Mouse (Mus musculus) mouse embryonic stem cell (cell line): ENCODE data around the gene Anapc15-ps.

ENCODE experiments used
- in situ Hi-C, 2 experiments: fragments of 300-500 bp; cut with MboI; formaldehyde crosslinking; loops; 1 replicate in 1 of 2; 3 replicates in 1 of 2; pipeline ENCODE4 v1.14.3; 2019 to 2020; ENCODE audit warnings: low sequenced_read_pairs in 2 of 2, low pct_unique_long_range_greater_than_20kb in 1 of 2, mixed read lengths in 1 of 2; ENCODE audit not compliant: unreplicated experiment in 1 of 2

The Anapc15-ps gene

DNA sequence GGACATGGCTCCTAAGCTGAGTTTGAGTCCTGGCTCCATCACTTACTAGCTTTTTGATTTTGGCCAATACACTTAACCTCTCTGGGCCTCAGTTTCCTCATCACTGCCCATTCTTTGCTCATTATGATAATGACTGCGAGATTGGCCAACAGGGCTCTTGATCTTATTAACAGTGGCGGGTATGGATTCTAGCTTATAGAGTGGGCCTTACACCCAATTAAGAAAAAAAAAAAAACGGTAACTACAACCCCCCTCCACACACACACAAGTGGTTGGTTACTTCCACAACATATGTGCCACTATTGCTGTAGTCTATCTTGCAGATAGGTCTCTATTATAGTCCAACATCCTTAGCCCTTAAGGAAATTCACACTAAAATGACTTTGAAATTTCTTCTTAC, at the start of gene Anapc15-ps:
Gene Anapc15-ps (minus strand): TSS at position 101 of the 400 bp plus-strand sequence.
- in situ Hi-C loops = no loop called here

DNA sequence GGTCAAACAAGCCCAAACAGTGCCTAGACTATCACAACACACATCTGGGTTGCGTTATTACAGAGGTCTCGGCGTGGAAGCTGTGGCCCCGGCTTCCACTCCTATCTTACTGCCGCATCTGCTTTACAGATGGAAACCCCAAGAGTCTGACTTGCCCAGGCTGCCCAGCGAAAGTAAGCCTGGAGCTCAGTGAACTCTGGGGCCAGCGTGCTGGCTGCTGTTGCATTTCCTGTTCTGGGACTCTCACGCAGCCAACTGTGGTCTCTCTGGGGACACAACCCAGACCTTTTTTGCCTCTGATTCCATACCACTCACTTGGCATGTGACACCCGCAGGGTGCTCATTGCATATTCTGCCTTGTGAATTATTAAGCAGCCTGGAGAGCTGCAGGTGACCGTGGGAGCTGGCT, 49.0 kb upstream of the Anapc15-ps start:
- in situ Hi-C loops = no loop called here

DNA sequence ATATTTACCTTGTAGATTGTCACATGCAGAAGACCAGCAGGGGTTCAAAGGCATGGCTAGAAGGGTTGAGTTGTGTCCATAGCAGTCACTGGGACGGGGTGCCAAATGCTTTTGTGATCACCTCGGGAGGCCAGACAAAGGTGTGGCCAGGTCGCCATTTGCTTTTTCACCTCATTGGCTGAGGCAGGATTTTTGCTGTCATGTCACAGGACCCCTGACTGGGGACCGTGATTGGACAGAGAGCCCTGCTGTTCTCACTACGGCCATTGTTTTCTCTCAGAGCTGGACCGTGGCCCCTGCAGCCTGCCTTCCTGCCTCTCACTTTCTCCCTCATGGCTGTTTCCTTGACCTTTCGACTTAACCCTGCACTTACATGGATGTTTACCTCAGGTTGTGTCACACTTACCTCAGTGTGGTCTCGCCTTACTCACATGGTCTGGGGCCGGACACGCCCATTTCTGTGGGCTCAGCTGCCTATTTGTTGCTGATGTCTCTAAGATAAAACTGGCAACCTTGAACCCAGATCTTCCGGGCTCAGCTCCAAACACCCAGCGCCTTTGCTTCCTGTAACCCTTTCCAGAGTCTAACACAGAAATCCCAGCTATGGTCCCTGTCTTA, 47.0 kb upstream of the Anapc15-ps start:
- in situ Hi-C loops = no loop called here

DNA sequence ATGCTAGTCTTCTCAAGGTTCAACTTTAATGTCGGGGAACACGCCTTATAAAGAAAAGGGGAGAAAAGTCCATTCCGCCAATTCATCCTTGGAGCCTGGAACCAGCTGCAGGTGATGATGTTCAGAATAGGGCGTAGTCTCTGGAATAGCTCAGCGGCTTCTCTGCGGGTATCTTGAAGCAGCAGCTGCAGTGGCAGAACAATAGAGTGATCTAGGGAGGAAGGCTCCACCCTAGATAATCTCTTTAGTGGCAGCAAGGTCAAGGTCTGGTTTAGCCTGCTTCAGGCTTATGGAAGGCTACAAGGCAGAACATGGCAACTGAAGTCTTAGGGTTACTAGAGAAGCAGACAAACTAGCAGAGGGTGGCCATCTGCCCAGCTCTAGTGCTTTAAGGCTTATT, 46.2 kb upstream of the Anapc15-ps start:
- in situ Hi-C loops = no loop called here

DNA sequence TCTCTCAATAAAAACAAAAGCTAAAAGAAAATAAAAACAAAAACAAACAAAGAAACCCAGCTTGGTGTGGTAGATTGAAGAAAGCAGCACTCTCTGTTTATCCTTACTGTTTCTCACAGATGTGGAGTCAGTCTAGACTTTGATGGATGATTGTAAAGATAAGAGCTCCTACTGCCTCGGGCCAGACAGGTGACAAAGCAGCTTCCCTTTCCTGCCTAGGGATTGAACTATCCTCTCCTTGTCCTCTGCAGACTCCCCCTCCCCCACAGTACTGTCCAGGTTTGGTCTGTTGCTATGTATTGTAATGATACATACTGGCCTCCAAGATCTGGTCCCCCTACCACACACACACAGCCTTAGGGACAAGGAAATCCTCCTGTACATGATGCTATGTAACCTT, 45.5 kb upstream of the Anapc15-ps start:
- in situ Hi-C loops = no loop called here

DNA sequence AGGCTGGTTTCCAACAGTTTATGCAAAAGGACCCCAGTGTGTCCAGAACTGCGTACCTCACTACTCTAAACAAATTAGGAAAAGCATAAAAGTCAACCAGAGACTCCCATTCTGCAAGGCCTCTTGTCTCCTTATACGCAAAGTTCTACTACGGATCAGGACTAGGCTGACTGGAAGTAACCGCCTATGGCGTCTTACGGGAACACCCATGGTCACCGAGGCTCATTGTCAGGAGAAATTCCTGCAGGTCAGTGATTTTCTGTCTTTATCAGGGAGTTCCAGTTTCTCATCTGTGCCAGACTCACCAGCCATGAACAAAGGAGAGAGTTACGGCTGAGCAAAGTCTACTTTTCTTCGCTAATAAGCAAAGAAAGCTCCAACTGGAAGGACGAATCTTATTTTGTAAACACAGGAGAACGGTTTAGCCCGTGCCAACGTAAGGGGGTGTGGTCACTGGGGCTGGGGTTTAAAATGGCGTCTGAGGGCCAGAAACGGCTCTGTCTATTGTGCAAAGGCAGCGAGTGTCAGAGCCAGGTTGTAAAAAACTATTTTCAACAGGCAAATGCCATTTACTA, 43.9 kb upstream of the Anapc15-ps start:
- in situ Hi-C loops = no loop called here

DNA sequence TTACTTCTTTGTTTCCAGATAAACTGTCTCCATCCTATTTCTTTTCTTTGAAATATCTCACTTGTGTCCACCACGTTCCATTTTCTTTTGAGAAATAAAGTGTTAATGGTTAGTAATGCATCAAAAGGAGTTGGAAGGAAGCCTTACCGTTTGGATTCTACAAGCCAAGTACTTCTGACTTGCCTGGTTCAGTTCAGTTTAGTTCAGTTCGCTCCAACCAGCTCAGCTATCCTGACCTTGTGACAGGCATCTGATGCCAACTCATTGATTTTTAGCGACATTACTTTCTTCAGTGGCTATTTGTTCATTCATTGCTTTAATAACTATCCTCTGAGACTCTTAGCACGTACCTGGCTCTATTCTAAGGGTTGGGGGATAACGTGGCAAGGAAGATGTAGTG, 42.4 kb upstream of the Anapc15-ps start:
- in situ Hi-C loops = no loop called here

DNA sequence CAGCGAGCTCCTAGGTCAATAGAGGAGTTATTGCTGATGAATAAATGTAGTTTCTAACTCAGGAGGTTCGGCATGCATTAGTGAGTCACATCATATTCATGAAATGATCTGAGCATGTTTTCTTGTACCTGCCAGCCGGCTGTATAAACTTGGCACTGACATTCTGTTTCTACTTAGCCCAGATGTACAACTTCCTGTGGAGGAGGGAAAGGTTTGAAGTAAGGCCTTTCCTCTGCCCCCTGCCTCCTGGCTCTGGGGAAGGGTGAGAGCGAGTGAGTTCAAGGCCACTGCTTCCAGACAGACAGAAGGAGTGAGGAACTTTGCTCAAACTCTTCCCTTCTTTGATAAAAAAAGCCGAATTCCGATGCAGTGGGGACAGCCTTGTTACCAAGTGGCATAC, 39.0 kb upstream of the Anapc15-ps start:
- in situ Hi-C loops = no loop called here

DNA sequence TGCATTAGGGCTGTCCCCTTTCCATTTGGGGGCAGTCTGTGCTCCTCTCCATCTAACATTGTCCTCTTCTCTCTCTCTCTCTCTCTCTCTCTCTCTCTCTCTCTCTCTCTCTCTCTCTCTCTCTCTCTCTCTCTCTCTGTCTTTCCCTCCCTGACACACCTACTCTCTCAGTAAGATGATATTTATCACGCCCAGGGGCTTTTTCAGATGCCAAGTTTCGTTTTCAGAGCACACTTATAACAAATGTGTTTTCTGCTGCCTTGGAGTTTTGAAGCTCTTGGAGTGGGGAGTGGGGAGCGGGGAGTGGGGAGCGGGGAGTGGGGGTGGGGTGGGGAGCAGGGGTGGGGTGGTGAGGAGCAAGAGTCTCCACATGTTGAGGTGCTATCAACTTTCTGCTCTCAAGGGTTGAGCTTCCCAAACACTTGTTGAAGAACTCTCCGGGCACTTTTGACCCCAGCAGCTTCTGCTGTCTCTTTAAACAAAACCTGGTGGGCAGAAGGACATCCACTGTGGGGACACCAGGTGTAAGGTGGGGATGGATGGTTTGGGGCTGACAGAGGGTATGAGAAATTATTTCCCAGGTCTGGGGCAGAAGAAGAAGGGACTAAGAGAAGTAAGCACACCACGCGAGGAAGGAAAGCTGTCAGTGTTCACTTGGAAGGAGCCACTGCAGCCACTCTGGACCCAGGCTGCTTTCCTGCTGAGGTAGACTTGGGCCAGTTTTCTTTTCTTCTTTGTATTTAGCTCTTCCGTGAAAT, 36.8 kb upstream of the Anapc15-ps start:
- in situ Hi-C loops = no loop called here

DNA sequence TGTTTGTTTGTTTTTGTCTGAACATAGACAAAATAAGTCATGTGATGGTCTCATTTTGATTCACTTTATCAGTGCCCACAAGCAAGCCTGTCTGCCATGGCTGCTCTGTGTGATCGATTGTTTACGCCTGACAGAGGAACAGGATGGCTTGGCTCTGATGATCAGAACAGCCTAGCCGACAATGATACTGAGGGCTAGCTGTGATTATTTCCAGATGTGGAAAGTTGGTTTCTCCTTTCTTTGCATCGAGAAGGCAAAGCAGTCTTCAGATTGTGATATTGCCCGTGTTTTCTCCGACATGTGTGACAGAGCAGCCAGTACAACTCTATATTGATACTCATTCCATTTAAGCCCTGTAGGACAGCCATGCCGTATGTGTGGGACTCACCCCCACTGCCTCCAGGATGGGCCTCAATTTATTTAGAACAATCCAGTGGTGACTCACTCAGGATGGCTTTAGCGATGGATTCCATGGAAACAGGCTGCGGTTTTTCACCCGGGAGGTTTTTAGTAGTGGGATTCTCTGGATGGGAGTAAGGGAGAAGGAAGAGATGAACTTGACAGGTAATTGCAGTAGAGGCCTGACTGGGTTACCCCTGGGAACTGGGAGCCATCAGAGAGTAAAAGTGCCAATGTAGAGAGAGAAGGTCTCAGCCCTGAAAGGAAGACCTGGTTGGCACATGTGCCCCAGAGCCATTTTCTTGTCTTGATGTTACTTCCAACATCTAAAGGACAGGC, 36.1 kb upstream of the Anapc15-ps start:
- in situ Hi-C loops = no loop called here

DNA sequence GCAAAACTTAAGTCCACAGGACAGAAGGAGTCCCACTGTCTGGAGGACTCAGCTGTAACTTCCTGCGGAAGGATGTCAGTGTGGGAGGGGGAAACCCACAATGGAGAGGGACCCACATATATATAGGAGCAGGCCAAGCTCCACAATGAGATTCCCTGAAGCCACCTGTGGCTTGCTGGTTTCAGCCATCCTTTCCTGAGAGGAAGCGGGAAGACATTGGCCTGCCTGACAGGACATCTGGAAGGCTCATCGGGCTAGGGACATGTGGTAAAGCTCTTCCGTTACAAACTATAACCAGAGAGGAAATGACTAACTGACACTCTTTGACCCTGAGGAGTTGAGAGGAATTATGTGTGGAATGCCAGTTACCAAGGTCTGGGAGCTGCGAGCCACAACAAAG, 34.8 kb upstream of the Anapc15-ps start:
- in situ Hi-C loops = no loop called here

DNA sequence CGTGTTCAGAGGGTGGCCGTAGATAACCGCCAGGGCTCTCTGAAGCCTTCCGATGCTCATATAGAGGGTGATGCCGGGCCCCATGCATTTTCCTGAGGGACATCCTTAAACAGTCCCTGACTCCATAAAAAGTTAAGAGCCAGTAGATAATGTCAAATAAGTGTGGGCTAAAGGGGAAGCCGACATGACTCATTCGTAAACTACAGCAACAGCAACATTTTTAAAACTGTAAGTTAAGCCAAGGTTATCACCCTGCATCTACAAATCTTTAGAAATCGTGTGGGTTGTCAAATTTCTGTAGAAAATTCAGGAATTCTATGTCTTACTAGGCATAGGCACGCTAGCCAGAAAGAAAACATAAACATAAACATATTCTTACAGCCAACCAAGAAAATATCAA, 33.6 kb upstream of the Anapc15-ps start:
- in situ Hi-C loops = no loop called here

DNA sequence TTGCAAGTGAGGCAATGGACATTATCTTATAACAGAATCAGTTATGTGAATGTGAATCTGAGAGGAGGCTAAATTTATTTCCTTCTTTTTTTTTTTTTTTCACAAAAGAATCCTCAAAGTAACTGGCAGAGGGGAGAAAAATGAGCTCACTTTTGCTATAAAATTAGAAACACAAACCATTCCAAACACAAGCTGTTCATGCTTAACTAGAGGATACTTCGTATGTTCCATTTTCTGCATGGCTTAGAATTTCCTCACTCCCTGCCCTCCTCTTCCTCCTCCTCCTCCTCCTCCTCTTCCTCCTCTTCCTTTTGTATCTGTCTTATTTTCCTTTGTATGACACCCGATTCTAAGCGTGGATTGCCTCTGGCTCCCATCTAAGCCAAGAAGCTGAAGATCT, 32.5 kb upstream of the Anapc15-ps start:
- in situ Hi-C loops = no loop called here

DNA sequence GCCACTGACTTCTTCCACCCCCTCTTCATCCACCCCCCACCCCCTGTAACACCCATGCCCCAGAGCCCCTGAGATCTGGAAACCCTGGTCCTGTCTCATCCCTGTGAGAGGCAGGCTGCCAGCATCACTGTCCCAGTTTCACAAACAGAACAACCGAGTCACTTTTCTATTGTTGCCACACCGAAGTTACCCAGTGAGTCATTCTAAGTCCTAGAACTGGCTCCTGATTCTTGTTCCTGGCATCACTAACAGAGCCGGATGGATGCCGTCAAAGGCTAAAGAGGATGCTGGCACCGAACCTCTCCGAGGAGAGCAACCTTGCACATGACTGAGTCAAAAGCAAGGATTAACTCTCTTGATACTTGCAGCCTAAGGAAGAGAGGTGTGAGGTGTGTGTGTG, 31.6 kb upstream of the Anapc15-ps start:
- in situ Hi-C loops = no loop called here

DNA sequence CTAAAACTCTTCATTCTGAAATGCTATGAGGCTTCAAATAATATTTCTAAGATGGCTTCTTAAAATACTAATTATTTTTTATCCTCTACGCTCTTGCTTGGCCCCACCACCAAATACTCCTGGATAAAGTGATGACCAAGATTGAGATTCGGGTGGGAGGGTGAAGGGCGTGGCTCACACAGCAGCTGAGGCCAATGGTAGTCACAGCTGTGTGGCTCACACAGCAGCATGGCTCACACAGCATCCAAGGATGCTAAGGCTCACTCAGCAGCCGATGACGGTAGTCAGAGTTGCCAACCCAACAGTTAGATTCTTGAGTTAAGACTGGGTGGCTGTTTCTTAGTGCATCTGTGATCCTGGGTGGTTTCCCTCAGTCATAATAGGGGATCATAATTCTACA, 30.5 kb upstream of the Anapc15-ps start:
- in situ Hi-C loops = no loop called here

DNA sequence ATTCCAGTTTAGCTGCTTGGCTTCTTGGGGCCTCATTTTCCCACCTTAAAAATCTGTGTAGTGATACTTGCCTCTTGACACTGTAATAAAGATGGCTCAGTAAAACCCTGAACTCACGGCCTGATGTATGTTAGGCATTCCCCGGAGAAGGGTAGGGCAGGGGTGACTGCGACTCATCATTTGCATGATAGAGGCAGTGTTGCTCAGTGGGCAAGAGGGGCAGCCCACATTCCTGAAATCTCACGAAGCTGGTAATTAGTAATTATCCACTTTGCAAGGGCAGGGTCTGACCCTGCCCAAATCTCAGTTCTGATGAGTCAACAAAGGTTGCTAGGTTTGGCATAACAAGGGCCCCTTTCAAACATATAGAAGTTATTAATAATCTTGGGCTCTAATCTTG, 27.2 kb upstream of the Anapc15-ps start:
- in situ Hi-C loops = no loop called here

DNA sequence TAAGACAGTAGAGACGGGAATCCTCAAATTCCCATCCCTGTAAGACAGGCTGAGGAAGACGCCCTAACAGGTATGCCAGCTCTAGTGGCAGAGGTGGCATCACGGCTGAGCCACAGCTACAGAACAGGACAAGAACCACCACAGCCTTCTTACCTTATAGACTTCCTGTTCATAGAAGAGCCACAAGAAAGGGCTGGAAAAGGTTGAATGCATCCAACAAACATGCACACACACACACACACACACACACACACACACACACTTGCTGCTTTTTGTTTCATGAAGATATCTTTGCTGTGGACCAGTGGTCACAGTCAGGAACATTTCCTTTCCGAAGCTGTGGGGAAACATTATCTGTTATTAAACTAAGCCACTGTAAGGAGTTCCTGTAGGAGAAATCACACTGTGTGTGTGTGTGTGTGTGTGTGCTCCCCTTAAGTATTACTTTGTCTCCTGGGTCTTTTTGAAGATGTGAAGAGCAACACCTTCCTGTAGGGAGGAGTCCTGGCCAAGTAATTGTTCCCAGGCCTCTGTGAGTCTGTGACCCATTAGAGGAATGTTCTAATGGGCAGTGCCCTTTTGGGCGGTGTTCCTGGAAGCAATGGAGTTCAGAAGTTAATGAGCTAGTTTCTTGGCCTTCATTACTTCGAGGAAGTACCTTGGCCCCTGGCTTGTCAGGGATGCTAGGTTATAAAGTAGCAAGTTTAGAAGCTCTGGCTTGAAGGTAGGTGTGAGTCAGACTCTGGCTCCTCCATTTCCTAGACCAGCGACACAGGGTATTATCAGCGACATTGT, 25.9 kb upstream of the Anapc15-ps start:
- in situ Hi-C loops = no loop called here

DNA sequence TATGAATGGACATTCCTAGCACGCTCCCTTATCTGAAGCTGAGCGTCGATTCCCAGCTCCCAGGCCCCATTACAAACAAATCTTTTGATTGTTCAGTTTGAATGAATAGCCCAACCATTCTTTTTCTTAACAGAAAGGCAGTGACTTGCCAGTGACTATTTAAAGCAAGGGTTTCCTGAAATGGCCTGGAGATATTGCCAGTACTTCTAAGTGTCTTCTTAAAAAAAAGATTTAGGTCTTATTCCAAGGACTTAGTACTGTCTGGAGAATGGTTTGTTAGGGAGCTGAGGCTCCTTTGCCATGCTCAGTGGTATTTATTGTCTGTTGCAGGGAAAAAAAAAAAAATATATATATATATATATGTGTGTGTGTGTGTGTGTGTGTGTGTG, 23.0 kb upstream of the Anapc15-ps start:
- in situ Hi-C loops = no loop called here
